ENCODE assay signal across 8 mouse cellular contexts in genomic region chr6:122670201-122670551, GRCm38 (mm10). TPM values are rescaled to one million over a fixed set of nuclear protein-coding genes. Genes with fewer than 3 reads are reported as not detected.
DNase-seq lines count a peak whose midpoint lies in the region; ATAC-seq lines count a peak whose summit lies in the region.
"Had no signal": no experiment of that assay in that cellular context is flagged by ENCODE, and none has a peak within 500 bp of the region (broad histone marks: within the 10 kb centered on the region; RNA-seq: fewer than 3 reads in every experiment).

No protein-coding gene starts in this region.

- H3K9me3 ChIP-seq in embryonic facial prominence, embryonic 12.5 days = no peaks in the 10 kb centered on the region
- H3K9me3 ChIP-seq in limb, embryonic 15.5 days = no peaks in the 10 kb centered on the region

- no peaks in the 10 kb centered on the region for H3K27me3 ChIP-seq in embryonic facial prominence, embryonic 12.5 days
- H3K27me3 ChIP-seq in limb, embryonic 15.5 days = no peaks in the 10 kb centered on the region

- H3K36me3 ChIP-seq in embryonic facial prominence, embryonic 12.5 days = no peaks in the 10 kb centered on the region
- H3K36me3 ChIP-seq in limb, embryonic 15.5 days = no peaks in the 10 kb centered on the region

- H3K4me1 ChIP-seq in embryonic facial prominence, embryonic 12.5 days = no peaks in the 10 kb centered on the region
- H3K4me1 ChIP-seq in limb, embryonic 15.5 days = 0 out of 2 replicates have a peak, but pooled peaks cover 3% of the 10 kb centered on the region

- ATAC-seq in embryonic facial prominence, embryonic 12.5 days (ENCODE audit: insufficient number of reproducible peaks, insufficient read depth, low FRiP score, low TSS enrichment) = no peak
- ATAC-seq in limb, embryonic 15.5 days (ENCODE audit: insufficient number of reproducible peaks, low FRiP score, low TSS enrichment, low read depth) = no peak
- ATAC-seq in erythroblast, adult 5-6 weeks (replicated peaks; ENCODE audit: low FRiP score, poor library complexity, severe bottlenecking) = no peak
- ATAC-seq in granulocyte monocyte progenitor cell, adult 5-6 weeks (replicated peaks; ENCODE audit: poor library complexity, severe bottlenecking) = no peak
- no peak for ATAC-seq in erythroid progenitor cell, adult 5-6 weeks (replicated peaks; ENCODE audit: low FRiP score, poor library complexity, severe bottlenecking)

- no peak overlapping the region for H3K27ac ChIP-seq in embryonic facial prominence, embryonic 12.5 days
- H3K27ac ChIP-seq in limb, embryonic 15.5 days = no peak overlapping the region
- H3K27ac ChIP-seq: macrophage had no signal

- H3K4me2 ChIP-seq in embryonic facial prominence, embryonic 12.5 days (replicated peaks) = peak overlapping the region; percentile 55
- peak overlapping the region; percentile 59 for H3K4me2 ChIP-seq in limb, embryonic 15.5 days

- peak overlapping the region; percentile 19; the same call in 1 of the 2 replicates for H3K9ac ChIP-seq in embryonic facial prominence, embryonic 12.5 days
- no peak overlapping the region for H3K9ac ChIP-seq in limb, embryonic 15.5 days

- 26% methylated on average over 10 of the region's 10 CpGs for WGBS in embryonic facial prominence, embryonic 12.5 days
- WGBS in limb, embryonic 15.5 days = 34% methylated on average over 10 of the region's 10 CpGs

- peak; percentile 29 to 33 for DNase-seq in right cerebral cortex, postnatal 10 days (ENCODE audit: low spot score in 2 of 2)
- DNase-seq in right cerebral cortex, adult 18-20 months = no peak

- peak overlapping the region; percentile 40 for H3K4me3 ChIP-seq in embryonic facial prominence, embryonic 12.5 days
- H3K4me3 ChIP-seq in limb, embryonic 15.5 days = peak overlapping the region; percentile 44

RNA-seq across cellular contexts. Expression of gene Nanog, which starts 37.1 kb away (rescaled TPM):
- polyA plus RNA-seq in embryonic facial prominence, embryonic 12.5 days (2016; fragmentation: Nextera tagmentation; extraction: Ambion mirVana) = 0.33 and 0.59 TPM in 2 replicates
- 0.17 and 0.20 TPM in 2 replicates for polyA plus RNA-seq in limb, embryonic 15.5 days (2015; fragmentation: Nextera tagmentation; extraction: Ambion mirVana)
- not detected in 2 replicates for total RNA-seq in erythroblast, adult 5-6 weeks (2015; ENCODE audit: low replicate concordance)
- total RNA-seq in erythroblast, adult 5-6 weeks (2017; ENCODE audit: low replicate concordance) = not detected in 2 replicates
- not detected in 2 replicates for total RNA-seq in granulocyte monocyte progenitor cell, adult 5-6 weeks (2014; fragmentation: Nextera tagmentation)
- not detected in 2 replicates for total RNA-seq in granulocyte monocyte progenitor cell, adult 5-6 weeks (2017)
- not detected in 2 replicates for total RNA-seq in erythroid progenitor cell, adult 5-6 weeks (2015; ENCODE audit: low replicate concordance)
- total RNA-seq in erythroid progenitor cell, adult 5-6 weeks (2017; ENCODE audit: low replicate concordance) = not detected in 2 replicates
- polyA plus RNA-seq: macrophage had no signal

RNA-seq across cellular contexts. Expression of gene Dppa3, which starts 44.0 kb away (rescaled TPM):
- 0.34 TPM in 1 of 2 replicates, not detected in the other for polyA plus RNA-seq in embryonic facial prominence, embryonic 12.5 days (2016; fragmentation: Nextera tagmentation; extraction: Ambion mirVana)
- polyA plus RNA-seq in limb, embryonic 15.5 days (2015; fragmentation: Nextera tagmentation; extraction: Ambion mirVana) = not detected in 2 replicates
- total RNA-seq in erythroblast, adult 5-6 weeks (2015; ENCODE audit: low replicate concordance) = not detected in 2 replicates
- total RNA-seq in erythroblast, adult 5-6 weeks (2017; ENCODE audit: low replicate concordance) = not detected in 2 replicates
- not detected in 2 replicates for total RNA-seq in granulocyte monocyte progenitor cell, adult 5-6 weeks (2014; fragmentation: Nextera tagmentation)
- total RNA-seq in granulocyte monocyte progenitor cell, adult 5-6 weeks (2017) = not detected in 2 replicates
- not detected in 2 replicates for total RNA-seq in erythroid progenitor cell, adult 5-6 weeks (2015; ENCODE audit: low replicate concordance)
- total RNA-seq in erythroid progenitor cell, adult 5-6 weeks (2017; ENCODE audit: low replicate concordance) = not detected in 2 replicates
